Mouse (Mus musculus) cortical plate, adult 2 months (tissue): ENCODE results near the gene Araf. TPM values are rescaled to one million over a fixed set of nuclear protein-coding genes. Genes with fewer than 3 reads are reported as not detected.
A peak's percentile ranks its signal among the peaks of the same experiment; 100 is the strongest.
"Not testable (repeated sequence)": the region's sequence is repeated elsewhere in the genome, so short reads cannot be mapped to it uniquely, and the experiment has no call there.

Experiments
- H3K27ac ChIP-seq: fragments of 200-500 bp; 2 replicates; pipeline ENCODE4 v1.5.1; 2012; ENCODE audit warnings: low read length, control low read depth, inconsistent platforms; ENCODE audit not compliant: insufficient read depth
- H3K4me1 ChIP-seq: fragments of 200-500 bp; 2 replicates; pipeline ENCODE4 v1.6.1; 2011; ENCODE audit warnings: low read length; ENCODE audit not compliant: control insufficient read depth, insufficient read depth
- H3K4me3 ChIP-seq: fragments of 200-500 bp; 2 replicates; pipeline ENCODE4 v1.5.1; 2011; ENCODE audit warnings: mild to moderate bottlenecking, low read length, control low read depth; ENCODE audit not compliant: insufficient read depth
- CTCF ChIP-seq: fragments of 200-500 bp; IDR thresholded peaks from 2 replicates; pipeline ENCODE4 v1.5.1; 2011; ENCODE audit warnings: mild to moderate bottlenecking, control low read depth, low read length; ENCODE audit not compliant: insufficient read depth; ENCODE audit errors: extremely low read depth
- POLR2A ChIP-seq: fragments of 200-500 bp; IDR thresholded peaks from 2 replicates; pipeline ENCODE4 v1.6.1; 2011; ENCODE audit warnings: mild to moderate bottlenecking, low read length, control low read depth; ENCODE audit not compliant: insufficient read depth; ENCODE audit errors: extremely low read depth
- polyA plus RNA-seq: library from polyadenylated mRNA; depleted of rRNA; stranded (reverse); fragments of >200 nt; gene quantifications from 2 replicates; pipeline ENCODE4 v1.2.3, GENCODE M21; 2012

Araf gene
- polyA plus RNA-seq, 1 experiment: 200 TPM

DNA sequence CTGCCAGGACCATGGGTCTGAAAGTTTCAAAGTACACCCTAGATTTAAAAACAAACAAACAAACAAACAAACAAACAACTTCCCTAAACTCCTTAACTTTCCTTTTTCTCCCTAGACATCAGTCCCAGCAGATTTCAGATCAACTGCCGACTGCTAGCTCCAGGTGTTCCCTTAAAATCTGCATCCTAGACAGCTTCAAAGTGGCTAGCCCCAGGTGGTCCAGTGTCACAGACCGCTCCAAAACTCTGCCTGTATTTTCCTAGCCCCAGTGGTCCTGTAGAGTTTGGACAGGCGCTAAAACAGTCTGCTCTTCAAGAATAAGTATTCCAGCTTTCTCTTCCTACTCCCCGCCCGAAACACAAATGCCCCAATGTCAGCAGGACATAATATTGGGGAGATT lies 3.4 kb upstream of the Araf start:
- TF ChIP-seq POLR2A (no peak), CTCF (no peak)
- H3K27ac ChIP-seq: no peak overlapping the region
- no peaks in the 10 kb centered on the region for H3K4me1 ChIP-seq
- H3K4me3 ChIP-seq: no peak overlapping the region

GRCm38 (mm10) chrX:20798141-20798796 lies 655 bp downstream of the Araf start:
- H3K4me1 ChIP-seq: no peaks in the 10 kb centered on the region
- H3K27ac ChIP-seq: peak overlapping the region; percentile 85
- peak overlapping the region; percentile 78 for H3K4me3 ChIP-seq
- no peak for TF ChIP-seq CTCF
- peak; percentile 75; the same call in 1 of the 2 replicates for TF ChIP-seq POLR2A

- Histone ChIP-seq H3K4me3 (peak overlapping the region; percentile 78), H3K27ac (no peak overlapping the region), H3K4me1 (no peaks in the 10 kb centered on the region)
- TF ChIP-seq POLR2A (no peak), CTCF (no peak)
Observed at GRCm38 (mm10) chrX:20798797-20799147, 1.2 kb downstream of the Araf start.

DNA sequence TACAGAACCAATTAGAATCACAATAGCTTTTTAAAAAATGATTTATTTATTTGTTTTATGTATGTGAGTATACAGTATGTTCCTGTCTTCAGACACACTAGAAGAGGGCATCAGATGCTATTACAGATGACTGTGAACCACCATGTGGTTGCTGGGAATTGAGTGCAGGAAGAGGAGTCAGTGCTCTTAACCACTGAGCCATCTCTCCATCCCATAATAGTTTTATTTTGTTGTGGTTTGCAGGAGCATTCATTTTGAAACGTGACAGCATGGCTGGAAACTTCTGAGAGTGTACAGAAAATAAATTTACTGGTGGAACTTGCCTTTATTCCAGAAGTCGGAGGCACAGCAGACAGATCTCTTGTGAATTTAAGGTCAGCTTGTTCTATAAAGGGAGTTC lies 3.8 kb downstream of the Araf start:
- H3K27ac ChIP-seq: no peak overlapping the region
- TF ChIP-seq POLR2A (no peak), CTCF (no peak)
- H3K4me3 ChIP-seq: no peak overlapping the region
- no peaks in the 10 kb centered on the region for H3K4me1 ChIP-seq

- not testable (repeated sequence) for H3K27ac ChIP-seq, H3K4me1 ChIP-seq, H3K4me3 ChIP-seq
Observed at GRCm38 (mm10) chrX:20804301-20804700, 6.7 kb downstream of the Araf start.

DNA sequence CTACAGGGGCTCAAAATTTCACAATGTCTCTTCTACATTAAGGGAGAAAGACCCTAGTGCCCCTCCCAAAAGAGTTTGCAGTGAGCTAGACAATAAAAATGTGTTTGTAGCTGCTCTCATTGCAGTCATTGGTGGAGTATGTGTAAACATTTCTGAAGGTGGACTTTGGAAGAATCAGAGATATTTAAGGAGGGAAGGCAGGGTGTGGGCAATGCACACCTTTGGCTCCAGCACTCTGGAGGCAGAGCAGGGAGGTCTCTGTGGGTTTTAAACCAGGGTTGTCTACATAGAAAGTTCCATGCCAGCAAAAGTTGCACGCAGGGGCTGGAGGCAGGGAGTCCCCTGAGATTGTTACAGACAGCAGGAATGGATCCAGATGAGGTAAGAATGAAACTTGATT lies 8.7 kb downstream of the Araf start:
- no peaks in the 10 kb centered on the region for H3K4me1 ChIP-seq
- no peak overlapping the region for H3K27ac ChIP-seq
- TF ChIP-seq CTCF: no peak
- TF ChIP-seq POLR2A: no peak
- no peak overlapping the region for H3K4me3 ChIP-seq

DNA sequence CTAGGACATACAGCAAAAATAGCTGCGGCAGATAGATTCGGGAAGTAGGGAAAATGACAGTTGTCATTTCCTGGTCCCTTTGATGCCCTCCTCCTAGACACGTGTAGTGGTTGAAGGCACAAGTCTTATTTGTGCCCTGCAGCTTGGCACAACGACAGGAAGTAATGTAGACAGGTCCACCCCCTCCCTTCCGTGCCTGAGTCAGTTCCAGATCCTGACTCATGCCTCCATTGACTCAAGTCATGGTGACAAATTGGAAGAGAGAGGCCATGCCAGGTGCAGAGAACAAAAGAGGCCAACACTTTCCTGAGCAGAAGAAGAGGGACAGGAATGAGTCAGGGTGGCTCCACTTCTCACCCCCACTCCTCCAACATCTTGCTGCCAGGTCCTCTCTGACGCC lies 19.4 kb downstream of the Araf start:
- no peak overlapping the region for H3K27ac ChIP-seq
- TF ChIP-seq POLR2A (no peak), CTCF (no peak)
- H3K4me1 ChIP-seq: no peaks in the 10 kb centered on the region; the same call in 1 of the 2 replicates
- no peak overlapping the region for H3K4me3 ChIP-seq

DNA sequence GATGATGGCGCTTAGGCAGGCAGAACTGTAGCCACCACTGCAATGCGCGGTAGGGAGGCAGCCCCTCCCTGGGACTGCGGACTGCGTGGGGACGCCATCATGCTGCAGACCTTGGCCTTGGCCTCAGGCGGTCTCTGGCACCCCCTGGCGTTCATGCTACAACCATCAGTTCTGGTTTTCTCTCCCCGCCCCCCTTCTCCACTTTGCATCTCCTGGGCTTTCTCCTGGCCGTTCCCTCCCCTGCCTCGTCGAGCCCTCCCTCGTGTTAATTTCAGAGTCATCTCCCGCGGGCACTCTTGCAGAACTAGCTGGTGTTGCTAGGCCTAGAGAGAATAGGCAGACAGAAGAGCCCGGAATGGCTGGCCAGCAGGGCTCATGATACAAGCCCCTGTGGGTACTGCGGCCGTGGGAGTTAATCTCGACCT lies 21.6 kb downstream of the Araf start:
- peak; percentile 28; the same call in 1 of the 2 replicates for TF ChIP-seq POLR2A
- peak; percentile 50 for TF ChIP-seq CTCF
- Histone ChIP-seq H3K4me1 (no peaks in the 10 kb centered on the region; the same call in 1 of the 2 replicates), H3K4me3 (peak overlapping the region; percentile 48), H3K27ac (peak overlapping the region; percentile 48; the same call in 1 of the 2 replicates)

- TF ChIP-seq POLR2A (no peak), CTCF (0 out of 2 replicates have a peak, but pooled peaks have one; percentile 6)
- Histone ChIP-seq H3K4me3 (peak overlapping the region; percentile 48), H3K4me1 (no peaks in the 10 kb centered on the region; the same call in 1 of the 2 replicates), H3K27ac (peak overlapping the region; percentile 48; the same call in 1 of the 2 replicates)
Observed at GRCm38 (mm10) chrX:20819708-20820426, 22.3 kb downstream of the Araf start.

DNA sequence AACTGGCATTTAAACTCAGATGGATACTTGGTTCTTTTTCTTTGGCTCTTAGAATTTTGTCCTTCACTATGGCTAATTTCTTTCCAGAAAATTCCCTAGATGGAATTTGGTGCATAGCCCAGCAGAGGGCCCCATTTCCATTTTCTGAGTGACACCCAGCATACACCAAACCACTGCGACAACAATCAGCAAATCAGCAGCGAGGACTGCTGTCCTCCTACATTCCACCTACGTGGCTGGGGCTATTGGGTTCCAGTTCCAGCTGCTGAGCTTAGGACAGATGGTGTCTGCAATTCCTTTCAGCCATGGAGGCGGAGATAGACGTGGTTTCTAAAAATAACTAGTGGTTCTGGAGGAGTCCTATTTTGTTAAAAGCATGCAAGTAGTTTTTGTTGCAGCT lies 31.3 kb downstream of the Araf start:
- no peak overlapping the region for H3K4me3 ChIP-seq

More for the DNA sequence above, 31.3 kb downstream of the Araf start:
- H3K4me1 ChIP-seq: no peaks in the 10 kb centered on the region
- TF ChIP-seq POLR2A (no peak), CTCF (peak; percentile 36; the same call in 1 of the 2 replicates)
- H3K27ac ChIP-seq: no peak overlapping the region
